Mouse (Mus musculus): ENCODE data around the gene Map3k11.

GRCm38 (mm10) chr19:5652570-5652969 lies 36.0 kb upstream of the Map3k11 start:
- TF ChIP-seq CTCF (IDR thresholded peaks at IDR 0.05; ENCODE audit: borderline replicate concordance, extremely low read depth, insufficient read depth, insufficient read length): no peak
- no peak for TF ChIP-seq POLR2A (IDR thresholded peaks at IDR 0.05; ENCODE audit: borderline replicate concordance, extremely low read depth, insufficient read depth, insufficient read length, poor library complexity, severe bottlenecking)
